Mouse (Mus musculus) liver, adult 2 months (tissue): ENCODE data around the gene Dnajc17. TPM values are rescaled to one million over a fixed set of nuclear protein-coding genes. Genes with fewer than 3 reads are reported as not detected.
A peak's percentile ranks its signal among the peaks of the same experiment; 100 is the strongest.

ENCODE experiments used
- DNase-seq: peaks from one replicate; pipeline ENCODE4 v3.0.0-alpha.2; 2011; ENCODE audit warnings: low read depth, low spot score; ENCODE audit errors: extremely low read depth
- H3K27ac ChIP-seq: fragments of 200-500 bp; replicated peaks from 2 replicates; pipeline ENCODE4 v1.5.1; 2012; ENCODE audit warnings: low read depth, mild to moderate bottlenecking, control low read depth, inconsistent platforms, low read length; ENCODE audit not compliant: insufficient read depth
- H3K27me3 ChIP-seq: fragments of 200-500 bp; 2 replicates; pipeline ENCODE4 v1.6.1; 2012; ENCODE audit warnings: mild to moderate bottlenecking, moderate library complexity, low read length, inconsistent platforms; ENCODE audit not compliant: control insufficient read depth, insufficient read depth
- H3K36me3 ChIP-seq: fragments of 200-500 bp; 2 replicates; pipeline ENCODE4 v1.6.1; 2012; ENCODE audit warnings: low read length, inconsistent platforms; ENCODE audit not compliant: control insufficient read depth, insufficient read depth
- H3K4me1 ChIP-seq: fragments of 200-500 bp; 2 replicates; pipeline ENCODE4 v1.6.1; 2011; ENCODE audit warnings: low read length; ENCODE audit not compliant: control insufficient read depth, insufficient read depth
- H3K4me3 ChIP-seq: fragments of 200-500 bp; 2 replicates; pipeline ENCODE4 v1.5.1; 2011; ENCODE audit warnings: low read depth, mild to moderate bottlenecking, control low read depth, low read length, moderate library complexity; ENCODE audit not compliant: insufficient read depth
- H3K79me2 ChIP-seq: fragments of 200-500 bp; 2 replicates; pipeline ENCODE4 v1.6.1; 2012; ENCODE audit warnings: inconsistent platforms, mild to moderate bottlenecking, low read length, moderate library complexity; ENCODE audit not compliant: control insufficient read depth, insufficient read depth
- H3K9ac ChIP-seq: fragments of 200-500 bp; 2 replicates; pipeline ENCODE4 v1.6.1; 2012; ENCODE audit warnings: low read depth, mild to moderate bottlenecking, control low read depth, inconsistent platforms, low read length
- CTCF ChIP-seq: fragments of 200-500 bp; IDR thresholded peaks from 2 replicates; pipeline ENCODE4 v1.5.1; 2011; ENCODE audit warnings: low read depth, low read length, control low read depth
- POLR2A ChIP-seq: fragments of 200-500 bp; IDR thresholded peaks from 2 replicates; pipeline ENCODE4 v1.6.1; 2011; ENCODE audit warnings: low read length, control low read depth; ENCODE audit not compliant: insufficient read depth; ENCODE audit errors: extremely low read depth
- WGBS: fragments of 180-500 bp; shearing (Covaris S2); methylation state at CpG from one replicate; pipeline ENCODE4 v1.1.7; 2018; 5-methylcytosine and 5-hydroxymethylcytosine counted together
- polyA plus RNA-seq: library from polyadenylated mRNA; depleted of rRNA; stranded (reverse); fragments of >200 nt; gene quantifications from 2 replicates; pipeline ENCODE4 v1.2.3, GENCODE M21; 2012; rRNA removed
- total RNA-seq: library from RNA; depleted of rRNA; stranded (reverse); fragments of >200 nt; gene quantifications from 2 replicates; pipeline ENCODE4 v1.2.3, GENCODE M21; 2014; rRNA removed

Gene Dnajc17
- total and polyA plus RNA-seq, 2 experiments = 2.6 to 3.6 TPM

GRCm38 (mm10) chr2:119147775-119148174 is 60.8 kb downstream of the Dnajc17 start:
- whole genome bisulfite sequencing = 95% methylated on average over 8 of the region's 8 CpGs

GRCm38 (mm10) chr2:119147160-119147678 is 61.4 kb downstream of the Dnajc17 start:
- Histone ChIP-seq H3K4me3 (no peak overlapping the region), H3K79me2 (no peaks in the 10 kb centered on the region), H3K4me1 (no peaks in the 10 kb centered on the region), H3K36me3 (peaks cover 80% of the 10 kb centered on the region), H3K27ac (no peak overlapping the region), H3K9ac (no peak overlapping the region), H3K27me3 (no peaks in the 10 kb centered on the region)
- no peak for TF ChIP-seq POLR2A
- TF ChIP-seq CTCF = no peak
- WGBS = 93% methylated on average over 22 of the region's 22 CpGs
- no peak for DNase-seq

More at GRCm38 (mm10) chr2:119147775-119148174, 60.8 kb downstream of the Dnajc17 start:
- Histone ChIP-seq H3K27me3 (no peaks in the 10 kb centered on the region), H3K4me1 (no peaks in the 10 kb centered on the region), H3K4me3 (no peak overlapping the region), H3K36me3 (peaks cover 74% of the 10 kb centered on the region), H3K9ac (no peak overlapping the region), H3K79me2 (no peaks in the 10 kb centered on the region), H3K27ac (no peak overlapping the region)
- DNase-seq = no peak
- no peak for TF ChIP-seq POLR2A
- no peak for TF ChIP-seq CTCF

- H3K27ac ChIP-seq = no peak overlapping the region
These were observed 62.2 kb downstream of the Dnajc17 start for GRCm38 (mm10) chr2:119146435-119146834.

GRCm38 (mm10) chr2:119145199-119145598 is 63.4 kb downstream of the Dnajc17 start:
- peaks cover 87% of the 10 kb centered on the region for H3K36me3 ChIP-seq
- H3K4me1 ChIP-seq = no peaks in the 10 kb centered on the region
- WGBS = 92% methylated on average over 2 of the region's 2 CpGs
- TF ChIP-seq CTCF (peak; percentile 58), POLR2A (no peak)
- peak; percentile 14 for DNase-seq
- no peak overlapping the region for H3K27ac ChIP-seq
- H3K27me3 ChIP-seq = no peaks in the 10 kb centered on the region
- H3K79me2 ChIP-seq = no peaks in the 10 kb centered on the region
- no peak overlapping the region for H3K4me3 ChIP-seq
- H3K9ac ChIP-seq = no peak overlapping the region

More at GRCm38 (mm10) chr2:119146435-119146834, 62.2 kb downstream of the Dnajc17 start:
- WGBS = 89% methylated on average over 6 of the region's 6 CpGs
- H3K79me2 ChIP-seq = no peaks in the 10 kb centered on the region
- no peaks in the 10 kb centered on the region for H3K27me3 ChIP-seq
- H3K9ac ChIP-seq = no peak overlapping the region
- H3K4me3 ChIP-seq = no peak overlapping the region
- TF ChIP-seq CTCF (no peak), POLR2A (no peak)
- no peak for DNase-seq
- no peaks in the 10 kb centered on the region for H3K4me1 ChIP-seq
- peaks cover 82% of the 10 kb centered on the region for H3K36me3 ChIP-seq

GRCm38 (mm10) chr2:119136346-119136898 is 72.2 kb downstream of the Dnajc17 start:
- Histone ChIP-seq H3K27ac (no peak overlapping the region), H3K4me1 (no peaks in the 10 kb centered on the region), H3K9ac (no peak overlapping the region), H3K79me2 (no peaks in the 10 kb centered on the region), H3K27me3 (no peaks in the 10 kb centered on the region), H3K36me3 (peaks cover 44% of the 10 kb centered on the region), H3K4me3 (no peak overlapping the region)
- DNase-seq = no peak
- WGBS = 73% methylated on average over 5 of the region's 5 CpGs
- TF ChIP-seq CTCF = no peak
- no peak for TF ChIP-seq POLR2A

Other genes starting within 250 kb of the Dnajc17 start
- 5.1 and 5.3 TPM in 2 replicates for gene Ccdc32, start 179.4 kb downstream of the Dnajc17 start, total RNA-seq
- gene Ccdc32, start 179.4 kb downstream of the Dnajc17 start, polyA plus RNA-seq = 3.0 and 3.1 TPM in 2 replicates
- gene Rpusd2, start 174.0 kb downstream of the Dnajc17 start, total RNA-seq = 2.3 and 3.8 TPM in 2 replicates
- 2.9 and 3.0 TPM in 2 replicates for gene Rpusd2, start 174.0 kb downstream of the Dnajc17 start, polyA plus RNA-seq
- 0.28 and 0.67 TPM in 2 replicates for gene Knl1, start 161.7 kb downstream of the Dnajc17 start, total RNA-seq
- gene Knl1, start 161.7 kb downstream of the Dnajc17 start, polyA plus RNA-seq = not detected in 2 replicates
- gene Rad51, start 96.0 kb downstream of the Dnajc17 start, total RNA-seq = 0.65 and 1.5 TPM in 2 replicates
- gene Rad51, start 96.0 kb downstream of the Dnajc17 start, polyA plus RNA-seq = 0.37 and 0.51 TPM in 2 replicates
- 47.7 and 63.6 TPM in 2 replicates for gene Rmdn3, start 51.8 kb downstream of the Dnajc17 start, total RNA-seq
- 26.4 and 34.9 TPM in 2 replicates for gene Rmdn3, start 51.8 kb downstream of the Dnajc17 start, polyA plus RNA-seq
- 275 and 332 TPM in 2 replicates for gene Gchfr, start 41.0 kb downstream of the Dnajc17 start, total RNA-seq
- gene Gchfr, start 41.0 kb downstream of the Dnajc17 start, polyA plus RNA-seq = 597 and 710 TPM in 2 replicates
- gene Gm14137, start 34.3 kb downstream of the Dnajc17 start, total RNA-seq = not detected in 2 replicates
- gene Gm14137, start 34.3 kb downstream of the Dnajc17 start, polyA plus RNA-seq = not detected in 2 replicates
- gene Zfyve19, start 178 bp downstream of the Dnajc17 start, total RNA-seq = 15.9 and 20.5 TPM in 2 replicates
- gene Zfyve19, start 178 bp downstream of the Dnajc17 start, polyA plus RNA-seq = 27.2 and 28.8 TPM in 2 replicates
- not detected in 2 replicates for gene Ppp1r14d, start 21.1 kb upstream of the Dnajc17 start, total RNA-seq
- gene Ppp1r14d, start 21.1 kb upstream of the Dnajc17 start, polyA plus RNA-seq = 0.11 TPM in 1 of 2 replicates, not detected in the other
- 0.28 and 0.54 TPM in 2 replicates for gene Spint1, start 28.6 kb upstream of the Dnajc17 start, total RNA-seq
- gene Spint1, start 28.6 kb upstream of the Dnajc17 start, polyA plus RNA-seq = 0.23 and 0.34 TPM in 2 replicates
- not detected in 2 replicates for gene Rhov, start 62.5 kb upstream of the Dnajc17 start, total RNA-seq
- gene Rhov, start 62.5 kb upstream of the Dnajc17 start, polyA plus RNA-seq = not detected in 2 replicates
- 4.4 and 7.5 TPM in 2 replicates for gene Vps18, start 79.9 kb upstream of the Dnajc17 start, total RNA-seq
- 13.4 and 14.8 TPM in 2 replicates for gene Vps18, start 79.9 kb upstream of the Dnajc17 start, polyA plus RNA-seq
- 3.0 and 5.2 TPM in 2 replicates for gene Dll4, start 117.0 kb upstream of the Dnajc17 start, total RNA-seq
- 3.1 and 4.1 TPM in 2 replicates for gene Dll4, start 117.0 kb upstream of the Dnajc17 start, polyA plus RNA-seq
- 3.2 and 5.5 TPM in 2 replicates for gene Chac1, start 142.4 kb upstream of the Dnajc17 start, total RNA-seq
- 4.1 and 6.1 TPM in 2 replicates for gene Chac1, start 142.4 kb upstream of the Dnajc17 start, polyA plus RNA-seq